Mouse (Mus musculus): ENCODE measurements around the gene Olfr112.
"Not testable (repeated sequence)": the region's sequence is repeated elsewhere in the genome, so short reads cannot be mapped to it uniquely, and the experiment has no call there.

The Olfr112 gene

DNA sequence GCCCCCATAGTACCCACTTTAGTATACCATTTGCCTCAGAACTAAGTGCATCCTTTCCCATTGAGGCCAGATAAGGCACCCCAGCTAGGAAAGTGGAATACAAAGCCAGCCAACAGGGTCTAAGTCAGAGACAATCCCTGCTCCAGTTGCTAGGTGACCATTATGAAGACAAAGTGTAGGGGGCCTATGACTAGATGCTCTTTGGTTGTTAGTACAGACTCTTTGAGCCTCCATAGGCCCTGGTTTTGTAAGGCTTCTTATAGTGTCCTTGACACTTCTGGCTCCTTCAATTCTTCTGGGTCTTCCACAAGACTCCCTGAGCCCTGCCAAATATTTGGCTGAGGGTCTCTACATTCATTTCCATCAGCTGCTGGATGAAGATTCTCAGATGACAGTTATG lies at the start of gene Olfr112:
TSS of gene Olfr112 (minus strand) at position 101 of the 400 bp plus-strand sequence.
- DNase-seq, result no peak

DNA sequence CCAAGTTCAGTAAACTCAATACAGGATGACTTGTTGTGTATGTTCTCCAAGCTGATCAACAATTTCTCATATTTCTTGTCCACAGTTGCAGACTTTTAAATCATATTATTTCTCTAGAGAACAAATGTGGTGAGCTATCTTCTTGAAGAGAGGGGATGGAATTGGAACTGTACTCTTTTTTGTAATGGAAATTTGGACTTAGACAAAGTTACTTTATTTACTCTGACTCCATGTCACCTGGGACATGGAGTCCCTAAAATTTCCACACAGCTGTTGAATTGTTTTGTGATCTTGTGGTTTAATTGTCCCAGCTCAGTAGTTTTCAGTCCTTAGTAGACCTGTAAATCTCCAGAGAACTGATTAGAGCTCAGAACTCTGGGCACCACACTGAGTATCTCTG lies 23.4 kb upstream of the Olfr112 start, which contains the start of gene Olfr114:
TSS of gene Olfr114 (minus strand) at position 101 of the 400 bp plus-strand sequence.
- DNase-seq, result no peak

DNA sequence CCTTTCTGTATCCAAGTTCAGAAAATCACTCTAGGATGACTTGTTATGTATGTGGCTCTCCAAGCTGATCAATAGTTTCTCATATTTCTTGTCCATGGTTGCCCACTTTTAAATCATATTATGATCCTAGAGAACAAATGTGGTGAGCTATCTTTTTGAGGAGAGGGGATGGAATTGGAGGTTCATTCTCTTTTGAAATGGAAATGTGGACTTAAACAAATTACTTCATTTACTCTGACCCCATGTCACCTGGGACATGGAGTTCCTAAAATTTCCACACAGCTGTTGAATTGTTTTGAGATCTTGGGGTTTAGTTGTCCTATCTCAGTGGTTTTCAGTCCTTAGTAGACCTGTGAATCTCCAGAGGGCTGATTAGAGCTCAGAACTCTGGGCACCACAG lies 8.3 kb upstream of the Olfr112 start, which contains the start of gene Olfr113:
TSS of gene Olfr113 (minus strand) at position 101 of the 400 bp plus-strand sequence.
- no peak for DNase-seq

DNA sequence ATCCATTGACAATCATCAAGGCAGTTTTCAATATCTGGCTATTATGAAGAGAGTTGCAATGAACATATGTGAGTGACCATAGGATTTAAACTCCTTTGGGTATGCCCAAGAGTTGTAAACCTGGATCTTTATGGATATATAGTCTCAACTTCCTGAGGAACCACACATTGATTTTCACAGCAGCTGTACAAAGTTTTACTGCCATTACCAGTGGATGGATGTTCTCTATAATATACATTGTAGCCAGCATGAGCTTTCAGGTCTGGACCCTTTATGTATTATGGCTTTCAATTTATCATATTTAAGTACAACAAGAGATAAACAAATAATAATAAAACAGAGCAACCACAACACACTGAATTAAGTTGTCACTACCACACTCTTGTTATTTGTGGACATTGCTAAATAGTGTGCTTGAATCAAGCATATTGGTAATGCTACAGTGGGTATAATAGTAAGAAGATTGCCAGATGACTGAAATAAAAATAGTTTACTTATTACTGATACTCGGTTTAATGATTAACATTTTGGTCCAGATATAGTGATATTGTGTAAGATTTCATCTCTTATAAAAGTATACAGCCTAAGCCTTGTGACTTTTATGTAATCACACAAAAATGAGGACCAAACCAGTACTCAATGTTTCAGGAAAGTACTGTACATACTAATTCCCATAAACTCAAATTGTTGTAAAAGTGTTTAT lies 10.2 kb downstream of the Olfr112 start:
- DNase-seq, result no peak

DNA sequence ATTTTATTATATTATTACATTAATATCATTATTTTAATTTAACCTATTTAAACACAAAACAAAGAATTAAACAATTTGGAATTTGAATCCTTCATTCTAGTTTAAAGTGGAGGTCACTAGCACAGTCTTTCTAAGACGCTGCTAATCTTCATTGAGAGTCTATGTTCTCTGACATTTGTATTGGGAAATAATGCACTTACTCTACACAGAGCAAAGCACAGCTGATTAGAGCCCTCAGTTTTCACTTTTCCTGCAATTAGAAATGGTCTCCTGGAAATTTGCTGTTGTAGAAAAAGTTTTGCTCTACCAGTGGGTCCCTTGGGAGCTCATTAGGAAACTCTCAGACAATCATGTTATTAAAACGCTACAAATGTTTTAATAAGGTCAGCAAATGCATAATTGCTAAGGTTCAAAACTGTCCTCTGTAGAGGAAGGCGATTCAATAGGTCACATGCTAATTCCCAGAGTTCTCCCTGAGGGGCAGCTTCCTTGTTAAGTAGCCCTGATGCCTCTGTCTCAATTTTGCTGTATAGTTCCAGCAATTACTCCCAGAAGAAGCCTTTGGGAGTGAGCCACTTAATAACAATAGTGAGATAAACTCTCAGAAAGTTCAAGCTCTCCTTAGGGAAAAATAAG lies 25.3 kb downstream of the Olfr112 start:
- DNase-seq, result no peak

DNA sequence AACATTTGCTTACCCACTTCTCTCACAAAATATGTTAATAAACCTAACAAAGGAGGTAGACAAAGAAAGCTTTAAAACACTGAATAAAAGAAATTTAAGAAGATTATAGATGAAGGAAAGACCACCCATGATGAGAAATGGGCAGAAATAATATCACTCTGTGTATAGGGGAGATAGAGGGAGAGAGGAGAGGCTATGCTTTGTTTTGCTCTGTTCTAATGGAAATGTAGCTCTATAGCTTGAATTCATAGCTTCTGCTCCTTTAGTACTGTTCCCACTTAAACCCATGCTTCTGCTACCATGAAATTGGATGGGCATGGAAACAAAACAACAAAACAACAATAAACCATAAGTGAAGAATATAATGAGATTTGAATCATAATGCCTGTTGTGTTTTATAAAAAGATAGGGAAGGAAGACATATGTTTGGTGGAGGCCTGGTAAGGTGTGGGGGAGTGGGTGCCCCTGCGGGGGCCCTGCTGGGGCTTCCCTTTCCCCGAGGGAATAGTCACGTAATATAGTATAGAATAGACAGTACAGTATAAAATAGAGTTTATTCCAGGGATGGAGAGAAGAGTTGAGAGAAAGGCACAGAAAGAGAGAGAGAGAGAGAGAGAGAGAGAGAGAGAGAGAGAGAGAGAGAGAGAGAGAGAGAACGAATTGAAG lies 27.7 kb downstream of the Olfr112 start:
- DNase-seq, result no peak

DNA sequence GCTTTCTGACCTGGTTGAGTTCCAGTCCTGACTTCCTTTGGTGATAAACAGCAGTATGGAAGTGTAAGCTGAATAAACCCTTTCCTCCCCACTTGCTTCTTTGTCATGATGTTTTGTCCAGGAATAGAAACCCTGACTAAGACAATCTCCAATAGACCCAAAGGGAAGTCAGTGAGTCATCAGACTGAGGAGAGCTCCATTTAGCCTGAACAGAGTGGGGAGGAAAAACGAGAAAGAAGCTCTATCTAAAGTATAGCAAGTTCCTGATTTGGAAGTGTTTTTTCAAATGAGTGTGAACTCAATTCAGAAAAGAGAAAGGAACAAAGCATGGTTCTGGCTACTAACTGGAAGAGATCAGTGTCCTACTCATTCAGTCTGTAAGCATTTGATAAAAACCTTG lies 30.8 kb downstream of the Olfr112 start:
- DNase-seq, result not testable (repeated sequence)

DNA sequence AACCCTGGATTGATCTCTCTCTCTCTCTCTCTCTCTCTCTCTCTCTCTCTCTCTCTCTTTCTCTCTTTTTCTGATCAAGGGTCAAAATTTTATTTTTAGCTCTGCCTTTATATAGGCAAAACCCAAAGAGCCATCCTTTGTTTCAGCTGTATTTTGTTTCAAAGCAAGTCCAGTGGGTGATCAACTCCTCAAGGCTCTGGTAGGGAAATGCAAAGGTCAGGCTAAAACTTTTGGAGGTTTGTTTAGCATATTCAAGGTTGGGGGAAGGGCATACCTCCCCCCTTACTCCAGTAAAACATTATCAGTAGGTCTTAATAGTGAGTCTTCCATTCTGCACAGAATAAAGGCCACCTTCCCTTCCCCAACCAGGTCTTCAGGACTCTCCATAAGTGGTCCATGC lies 34.1 kb downstream of the Olfr112 start:
- DNase-seq, result no peak

DNA sequence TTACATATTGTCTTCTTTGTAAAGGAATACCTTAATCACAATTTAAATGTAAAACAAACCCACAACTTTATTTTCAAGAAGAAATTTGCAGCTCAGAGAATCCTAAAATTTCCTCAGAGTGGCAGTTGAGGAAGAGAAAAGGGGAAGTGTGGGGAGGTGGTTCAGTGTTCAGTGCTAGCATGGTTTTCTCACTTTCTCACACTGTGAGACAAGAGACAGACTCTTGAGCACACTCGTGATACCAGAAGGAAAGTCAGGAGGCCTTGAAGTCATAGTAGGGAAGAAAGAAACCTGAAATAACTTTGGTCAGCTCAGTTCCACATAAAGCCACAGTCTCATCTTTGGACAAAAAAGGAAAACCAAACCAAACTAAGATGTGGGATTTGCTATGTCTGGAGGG lies 43.8 kb downstream of the Olfr112 start:
- DNase-seq, result not testable (repeated sequence)

DNA sequence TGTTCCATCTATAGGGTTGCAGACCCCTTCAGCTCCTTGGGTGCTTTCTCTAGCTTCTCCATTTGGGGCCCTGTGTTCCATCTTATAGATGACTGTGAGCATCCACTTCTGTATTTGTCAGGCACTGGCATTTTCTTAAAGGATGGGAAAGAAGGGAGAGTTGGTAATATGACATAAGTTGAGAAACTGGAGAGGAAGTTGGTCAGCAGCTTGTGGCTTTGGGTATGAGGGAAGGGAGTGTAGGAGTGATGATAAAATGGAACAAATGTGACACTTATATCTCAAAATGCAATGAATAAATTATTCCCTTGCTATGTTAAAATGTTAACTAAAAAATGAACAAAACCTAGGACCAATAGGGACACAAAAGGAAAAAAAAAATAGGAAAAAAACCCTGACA lies 44.6 kb downstream of the Olfr112 start:
- DNase-seq, result not testable (repeated sequence)
